Mouse (Mus musculus) mouse embryonic stem cell (cell line): Measurements from ENCODE around the gene Rnf144b.

Source experiments
- in situ Hi-C, 2 experiments: fragments of 300-500 bp; cut with MboI; formaldehyde crosslinking; loops; 1 replicate in 1 of 2; 3 replicates in 1 of 2; pipeline ENCODE4 v1.14.3; 2019 to 2020; ENCODE audit warnings: low sequenced_read_pairs in 2 of 2, low pct_unique_long_range_greater_than_20kb in 1 of 2, mixed read lengths in 1 of 2; ENCODE audit not compliant: unreplicated experiment in 1 of 2

Gene Rnf144b

GRCm38 (mm10) chr13:47122537-47123430 is at the start of gene Rnf144b:
Rnf144b (plus strand) TSS chr13:47122656.
- in situ Hi-C loops: no loop called here

DNA sequence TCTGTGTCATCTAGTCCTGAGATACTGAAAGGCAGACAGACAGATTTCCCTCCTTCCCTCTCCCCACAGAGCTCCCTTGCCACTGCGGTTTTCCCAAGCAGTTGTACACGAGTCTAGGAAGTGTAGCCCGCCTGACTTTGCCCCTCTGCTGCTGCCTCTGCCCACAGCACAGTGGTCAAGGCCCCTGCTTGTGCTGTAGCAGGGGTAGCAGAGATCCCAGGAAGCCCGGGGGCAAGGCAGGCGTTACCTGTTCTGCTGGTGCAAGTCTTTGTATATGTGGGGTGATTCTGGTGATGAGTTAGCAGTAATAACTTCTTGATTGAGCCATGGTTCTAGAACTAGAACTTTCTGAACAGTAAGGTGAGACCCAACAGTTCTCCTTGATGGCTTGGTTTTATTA is 46.3 kb upstream of the Rnf144b start:
- in situ Hi-C loops: loop anchor here in 1 of 2 experiments (10.0 to 25.0 kb wide), 2 partner anchors 209 to 389 kb away; no protein-coding TSS in a partner anchor

DNA sequence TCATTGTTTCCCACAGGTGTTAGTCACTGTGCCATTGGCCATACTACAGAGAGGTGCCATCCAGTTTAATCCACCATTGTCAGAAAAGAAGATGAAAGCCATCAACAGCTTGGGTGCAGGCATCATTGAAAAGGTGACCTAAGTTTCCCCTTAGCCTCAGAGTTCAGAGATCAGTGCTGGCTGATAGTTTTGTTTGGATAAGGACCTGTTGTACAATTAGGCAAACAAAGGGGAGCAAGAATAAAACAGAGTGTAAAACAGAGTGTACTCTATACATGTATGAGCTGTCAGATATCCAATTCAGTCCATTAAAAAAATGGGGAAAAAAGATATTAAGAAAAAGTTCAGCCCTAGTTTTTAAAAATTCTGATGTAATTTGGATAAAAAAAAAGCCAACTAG is 45.1 kb upstream of the Rnf144b start:
- in situ Hi-C loops: loop anchor here in 1 of 2 experiments (10.0 to 25.0 kb wide), 2 partner anchors 207 to 390 kb away; no protein-coding TSS in a partner anchor

- in situ Hi-C loops: loop anchor here in 1 of 2 experiments (10.0 to 25.0 kb wide), 2 partner anchors 206 to 391 kb away; no protein-coding TSS in a partner anchor
Measured at GRCm38 (mm10) chr13:47078799-47079198, 43.7 kb upstream of the Rnf144b start.

DNA sequence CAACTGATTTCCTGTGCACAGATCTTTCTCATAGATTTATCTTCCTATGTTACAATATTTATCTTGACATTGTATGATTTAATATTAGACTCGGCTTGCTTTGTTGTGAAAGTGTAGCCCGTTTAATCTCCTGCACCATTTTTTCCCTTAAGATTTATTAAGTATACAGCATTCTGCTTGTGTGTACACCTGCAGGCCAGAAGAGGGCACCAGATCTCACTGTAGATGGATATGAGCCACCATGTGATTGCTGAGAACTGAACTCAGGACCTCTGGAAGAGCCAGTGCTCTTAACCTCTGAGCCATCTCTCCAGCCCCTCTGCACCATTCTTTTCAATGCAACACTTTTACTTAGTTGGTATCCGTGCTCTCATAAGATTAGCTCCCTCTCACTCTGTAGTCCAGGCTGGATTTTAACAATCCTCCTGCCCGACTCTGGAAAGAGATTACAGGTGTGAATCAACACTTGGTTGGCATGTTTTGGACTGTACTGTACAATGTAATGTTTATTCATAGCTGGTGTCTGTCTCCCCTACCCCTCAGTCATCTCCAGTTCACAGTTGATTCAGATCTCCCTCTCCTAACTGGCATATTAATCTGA is 41.5 kb upstream of the Rnf144b start:
- in situ Hi-C loops: loop anchor here in 1 of 2 experiments (25.0 kb wide), 1 partner anchor 394 kb away; no protein-coding TSS in a partner anchor

DNA sequence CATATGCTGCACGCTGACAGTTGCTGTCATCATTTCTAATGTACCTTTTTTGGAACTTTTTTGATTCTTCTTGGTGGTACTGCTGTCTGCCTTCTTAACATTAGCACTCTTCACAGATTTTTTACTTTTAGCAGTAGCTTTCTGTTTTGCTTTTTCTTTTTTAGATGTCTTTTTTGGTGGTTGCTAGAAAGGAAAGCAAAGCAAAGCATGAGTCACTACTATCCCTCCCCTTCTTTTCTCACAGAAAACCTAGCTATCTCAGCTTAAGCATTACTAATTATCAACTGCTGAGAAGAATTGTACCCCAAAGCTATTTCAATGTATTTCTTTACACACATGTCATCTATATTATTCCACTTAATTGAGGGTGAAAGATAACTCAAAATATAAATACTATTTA is 34.0 kb upstream of the Rnf144b start:
- in situ Hi-C loops: loop anchor here in 1 of 2 experiments (25.0 kb wide), 1 partner anchor 401 kb away; no protein-coding TSS in a partner anchor

DNA sequence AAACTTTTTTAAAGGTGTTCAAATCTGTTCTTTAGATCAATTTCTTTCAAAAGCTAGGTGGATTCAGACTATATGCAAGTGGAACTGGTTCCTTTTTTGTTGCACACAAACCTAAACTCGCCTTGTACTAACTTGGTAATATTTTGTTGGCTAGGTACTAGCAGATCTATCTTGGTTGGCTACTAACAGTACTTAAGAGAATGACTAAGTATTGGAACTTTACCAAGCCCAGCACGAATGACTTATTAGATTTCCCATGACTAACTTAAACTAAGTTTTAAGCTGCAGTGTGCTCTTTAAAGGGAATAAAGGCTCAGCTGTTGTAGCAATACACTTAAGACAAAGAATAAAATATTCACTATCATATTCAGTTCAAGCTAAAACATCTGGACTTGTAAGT is 33.2 kb upstream of the Rnf144b start:
- in situ Hi-C loops: loop anchor here in 1 of 2 experiments (25.0 kb wide), 1 partner anchor 402 kb away; no protein-coding TSS in a partner anchor

- in situ Hi-C loops: loop anchor here in 1 of 2 experiments (25.0 kb wide), 1 partner anchor 406 kb away; no protein-coding TSS in a partner anchor
Measured at GRCm38 (mm10) chr13:47093791-47094190, 28.7 kb upstream of the Rnf144b start.

DNA sequence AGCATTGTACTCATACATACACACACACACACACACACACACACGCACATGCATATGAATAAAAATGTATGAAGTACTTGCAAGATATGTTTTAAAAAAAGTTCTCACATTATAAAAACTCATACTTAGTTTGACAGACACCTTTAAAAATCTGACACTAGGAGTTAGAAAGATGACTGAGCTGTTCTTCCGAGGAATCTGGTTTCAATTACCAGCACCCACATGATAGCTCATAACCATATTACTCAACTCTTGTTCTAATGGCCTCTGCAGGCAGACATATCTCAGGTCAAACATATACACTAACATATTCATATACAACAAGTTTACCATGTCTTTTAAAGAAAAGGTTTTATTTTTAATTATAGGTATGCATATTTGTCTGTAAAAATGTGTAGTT is 25.9 kb upstream of the Rnf144b start:
- in situ Hi-C loops: loop anchor here in 1 of 2 experiments (25.0 kb wide), 1 partner anchor 409 kb away; no protein-coding TSS in a partner anchor

GRCm38 (mm10) chr13:47099265-47099664 is 23.2 kb upstream of the Rnf144b start:
- in situ Hi-C loops: loop anchor here in 1 of 2 experiments (25.0 kb wide), 1 partner anchor 412 kb away; no protein-coding TSS in a partner anchor

- in situ Hi-C loops: no loop called here
Measured at GRCm38 (mm10) chr13:47100587-47100986, 21.9 kb upstream of the Rnf144b start.

- in situ Hi-C loops: no loop called here
Measured at GRCm38 (mm10) chr13:47104146-47104545, 18.3 kb upstream of the Rnf144b start.

DNA sequence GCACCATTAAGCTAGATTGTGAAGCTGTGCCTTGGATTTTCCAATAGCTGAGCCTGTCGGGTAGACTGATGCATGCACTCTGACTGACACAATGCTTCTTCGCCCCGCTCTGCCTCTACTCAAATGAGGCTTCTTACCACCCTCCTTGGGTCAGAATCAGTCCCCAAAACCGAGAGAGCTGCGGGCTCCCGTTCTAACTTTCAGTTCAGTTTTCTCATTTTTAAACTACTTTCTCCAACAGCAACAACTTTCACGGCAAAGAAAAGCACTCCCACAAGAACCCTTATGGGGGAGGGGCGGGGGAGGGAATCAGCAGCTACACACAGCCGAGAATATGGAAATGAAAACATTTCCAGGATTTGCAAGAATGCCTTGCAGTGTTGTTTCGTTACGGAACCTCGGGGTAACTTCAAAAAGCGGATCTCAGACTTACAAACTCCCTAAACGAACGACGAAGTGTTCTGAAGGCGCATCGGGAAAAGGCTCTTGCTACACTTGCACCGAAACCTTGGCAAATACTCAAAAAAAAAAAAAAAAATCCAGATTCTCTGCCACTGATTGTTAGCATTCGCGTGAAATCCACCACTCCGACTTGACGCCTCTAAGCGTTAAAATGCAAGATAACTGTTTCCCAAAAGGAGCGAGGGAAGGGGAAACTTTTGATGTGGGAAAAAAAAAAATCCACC is 17.5 kb upstream of the Rnf144b start:
- in situ Hi-C loops: no loop called here

GRCm38 (mm10) chr13:47105711-47106579 is 16.5 kb upstream of the Rnf144b start, which contains the start of gene Dek:
Dek (minus strand) TSS chr13:47106201.
- in situ Hi-C loops: no loop called here

DNA sequence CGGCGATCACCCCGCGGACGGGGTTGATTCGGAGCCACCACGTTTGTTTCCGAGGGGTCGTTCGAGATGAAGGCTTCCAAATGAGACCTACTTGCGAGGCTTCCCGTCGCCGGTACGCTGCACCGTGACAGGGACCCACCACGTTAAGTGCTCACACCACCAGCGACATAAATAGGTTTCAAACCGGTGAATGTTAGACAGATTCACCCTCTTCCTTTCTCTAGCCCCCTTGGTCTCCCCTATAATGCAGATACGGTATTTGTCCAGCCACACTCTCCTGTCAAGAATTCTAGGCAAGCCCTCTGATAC is 15.9 kb upstream of the Rnf144b start:
- in situ Hi-C loops: no loop called here

DNA sequence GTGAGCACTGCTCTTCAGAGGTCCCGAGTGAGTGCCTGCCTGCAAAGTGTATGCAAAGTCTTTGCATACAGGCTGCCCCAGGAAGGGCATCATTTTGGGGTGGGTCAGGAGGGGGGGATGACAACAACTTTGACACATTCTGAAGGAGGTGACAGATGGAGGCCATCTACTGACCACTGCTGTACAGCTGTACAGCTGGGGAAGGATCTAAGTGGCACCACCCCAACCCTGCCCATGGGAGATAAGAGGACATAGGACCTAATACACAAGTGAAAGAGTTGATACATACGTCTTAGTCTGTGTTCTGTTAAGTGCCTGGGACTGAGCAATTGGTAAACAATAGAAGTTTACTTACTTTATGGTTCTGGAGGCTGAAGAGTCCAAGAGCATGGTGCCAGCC is 13.2 kb upstream of the Rnf144b start:
- in situ Hi-C loops: no loop called here

- in situ Hi-C loops: no loop called here
Measured at GRCm38 (mm10) chr13:47111185-47111584, 11.3 kb upstream of the Rnf144b start.

DNA sequence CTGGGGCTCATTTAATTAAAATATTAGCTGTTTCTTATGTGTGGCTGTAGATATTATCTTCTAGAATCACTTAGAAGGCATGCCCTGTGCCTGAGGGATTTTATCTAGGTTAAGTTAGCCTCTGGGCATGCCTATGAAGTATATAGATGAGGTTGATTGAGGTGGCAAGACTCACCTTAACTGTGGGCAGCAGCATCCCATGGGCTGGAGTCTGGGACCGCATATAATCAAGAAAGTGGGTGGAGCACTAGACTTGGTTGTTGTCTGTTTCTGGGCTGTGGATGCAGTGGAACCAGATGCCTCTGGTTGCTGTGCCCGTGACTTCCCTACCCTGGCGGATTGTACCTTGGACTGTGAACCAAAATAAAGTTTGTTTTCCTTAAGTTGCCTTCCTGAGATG is 10.4 kb upstream of the Rnf144b start:
- in situ Hi-C loops: no loop called here
